Mouse (Mus musculus): Measurements from ENCODE around the gene Fam173a. TPM values are rescaled to one million over a fixed set of nuclear protein-coding genes. Genes with fewer than 3 reads are reported as not detected.

Fam173a gene
- total RNA-seq, 2 experiments from 2014 or later = 37.8 to 38.9 TPM

- intact Hi-C loops (cut with DNase I) = loop anchor here (10.0 kb wide), 1 partner anchor 208 kb away; no protein-coding TSS in a partner anchor
- DNase-seq = peak; percentile 85 to 86
Measured at GRCm38 (mm10) chr17:25802825-25803517, 10.3 kb upstream of the Fam173a start.

- intact Hi-C loops (cut with DNase I) = loop anchor here (1.0 to 10.0 kb wide), 3 partner anchors 28 to 206 kb away; partner anchors contain the start of gene Narfl
- peak; percentile 77 to 83 for DNase-seq
Measured at GRCm38 (mm10) chr17:25801029-25801428, 8.3 kb upstream of the Fam173a start.

- DNase-seq = peak; percentile 92 to 93
- intact Hi-C loops (cut with DNase I) = no loop called here
Measured at GRCm38 (mm10) chr17:25796951-25797369, 4.3 kb upstream of the Fam173a start, which contains the start of gene Metrn. Gene Metrn, minus strand, starts transcription at chr17:25797136.

GRCm38 (mm10) chr17:25796211-25796771, 3.6 kb upstream of the Fam173a start:
- peak; percentile 69 to 77 for DNase-seq
- intact Hi-C loops (cut with DNase I) = no loop called here

GRCm38 (mm10) chr17:25795609-25796092, 3.0 kb upstream of the Fam173a start, which contains the start of gene AC134908.4:
Gene AC134908.4, minus strand, starts transcription at chr17:25795659.
- DNase-seq = peak in 1 of 2 experiments; percentile 34
- intact Hi-C loops (cut with DNase I) = no loop called here

GRCm38 (mm10) chr17:25794998-25795397, 2.3 kb upstream of the Fam173a start:
- intact Hi-C loops (cut with DNase I) = no loop called here
- DNase-seq = no peak

- no peak for DNase-seq
- intact Hi-C loops (cut with DNase I) = no loop called here
Measured at GRCm38 (mm10) chr17:25794197-25794596, 1.5 kb upstream of the Fam173a start.

GRCm38 (mm10) chr17:25791843-25792527, 716 bp downstream of the Fam173a start:
- intact Hi-C loops (cut with DNase I) = no loop called here
- peak; percentile 89 to 94 for DNase-seq

GRCm38 (mm10) chr17:25791320-25791842, 1.3 kb downstream of the Fam173a start:
- intact Hi-C loops (cut with DNase I) = no loop called here

GRCm38 (mm10) chr17:25786781-25787504, 5.8 kb downstream of the Fam173a start:
- intact Hi-C loops (cut with DNase I) = no loop called here
- DNase-seq = no peak

More at GRCm38 (mm10) chr17:25791320-25791842, 1.3 kb downstream of the Fam173a start:
- DNase-seq = no peak

GRCm38 (mm10) chr17:25786280-25786679, 6.4 kb downstream of the Fam173a start, which contains the start of gene Ccdc78:
Gene Ccdc78, plus strand, starts transcription at chr17:25786580.
- intact Hi-C loops (cut with DNase I) = no loop called here
- no peak for DNase-seq

- intact Hi-C loops (cut with DNase I) = no loop called here
- peak; percentile 97 to 98 for DNase-seq
Measured at GRCm38 (mm10) chr17:25785281-25785745, 7.4 kb downstream of the Fam173a start, which contains the start of gene Haghl. Gene Haghl, minus strand, starts transcription at chr17:25785673.

- no peak for DNase-seq
- intact Hi-C loops (cut with DNase I) = no loop called here
Measured at GRCm38 (mm10) chr17:25783861-25784574, 8.7 kb downstream of the Fam173a start.

- DNase-seq = peak; percentile 73 to 74
- intact Hi-C loops (cut with DNase I) = no loop called here
Measured at GRCm38 (mm10) chr17:25783086-25783485, 9.6 kb downstream of the Fam173a start.

- intact Hi-C loops (cut with DNase I) = no loop called here
- DNase-seq = no peak
Measured at GRCm38 (mm10) chr17:25781339-25781738, 11.4 kb downstream of the Fam173a start.

- DNase-seq = no peak
- intact Hi-C loops (cut with DNase I) = no loop called here
Measured at GRCm38 (mm10) chr17:25777948-25778347, 14.8 kb downstream of the Fam173a start.

GRCm38 (mm10) chr17:25775318-25776062, 17.2 kb downstream of the Fam173a start:
- no peak for DNase-seq
- intact Hi-C loops (cut with DNase I) = no loop called here

GRCm38 (mm10) chr17:25773549-25774120, 19.1 kb downstream of the Fam173a start, which contains the start of gene Narfl:
Gene Narfl, plus strand, starts transcription at chr17:25773776.
- intact Hi-C loops (cut with DNase I) = loop anchor here (1.0 kb wide), 1 partner anchor 28 kb away; no protein-coding TSS in a partner anchor
- DNase-seq = peak; percentile 98 to 99

Measured in heart, postnatal 10 days (tissue).